Mouse (Mus musculus): Measurements from ENCODE around the gene Rab6b. TPM values are rescaled to one million over a fixed set of nuclear protein-coding genes. Genes with fewer than 3 reads are reported as not detected.

The Rab6b gene
- polyA plus RNA-seq, 1 experiment = 1.7 TPM

GRCm38 (mm10) chr9:103213631-103214030 is 102.0 kb downstream of the Rab6b start:
- H3K79me2 ChIP-seq (ENCODE audit: control insufficient read depth, insufficient read depth) = no peaks in the 10 kb centered on the region
- TF ChIP-seq FOSL1 (IDR thresholded peaks at IDR 0.05; ENCODE audit: insufficient read depth, low read length, poor library complexity, severe bottlenecking) = no peak
- no peak for TF ChIP-seq MAX (IDR thresholded peaks at IDR 0.05)
- TF ChIP-seq CEBPB (IDR thresholded peaks at IDR 0.05; ENCODE audit: low read depth) = no peak
- no peak overlapping the region for H3ac ChIP-seq (ENCODE audit: control insufficient read depth, insufficient read length, low read depth)
- H3K36me3 ChIP-seq (ENCODE audit: control insufficient read depth, insufficient read depth) = no peaks in the 10 kb centered on the region
- no peaks in the 10 kb centered on the region for H3K79me3 ChIP-seq (ENCODE audit: low read depth)
- peaks cover 31% of the 10 kb centered on the region for H3K27me3 ChIP-seq (ENCODE audit: control insufficient read depth, insufficient read depth, insufficient read length)
- no peak overlapping the region for H3K4me3 ChIP-seq (ENCODE audit: insufficient read depth, poor library complexity, severe bottlenecking)

GRCm38 (mm10) chr9:103214281-103214680 is 102.7 kb downstream of the Rab6b start:
- Histone ChIP-seq H3K79me3 (ENCODE audit: low read depth) (no peaks in the 10 kb centered on the region), H3K4me3 (ENCODE audit: insufficient read depth, poor library complexity, severe bottlenecking) (no peak overlapping the region), H3K27me3 (ENCODE audit: control insufficient read depth, insufficient read depth, insufficient read length) (peaks cover 25% of the 10 kb centered on the region), H3K79me2 (ENCODE audit: control insufficient read depth, insufficient read depth) (no peaks in the 10 kb centered on the region), H3ac (ENCODE audit: control insufficient read depth, insufficient read length, low read depth) (no peak overlapping the region), H3K36me3 (ENCODE audit: control insufficient read depth, insufficient read depth) (no peaks in the 10 kb centered on the region)
- no peak for TF ChIP-seq CEBPB (IDR thresholded peaks at IDR 0.05; ENCODE audit: low read depth)
- TF ChIP-seq MYOG (IDR thresholded peaks at IDR 0.05; ENCODE audit: control insufficient read depth, extremely low read depth, insufficient read length) = no peak
- no peak for TF ChIP-seq CTCF (IDR thresholded peaks at IDR 0.05; ENCODE audit: control insufficient read depth, insufficient read depth, insufficient read length)

GRCm38 (mm10) chr9:103224721-103225120 is 113.1 kb downstream of the Rab6b start:
- Histone ChIP-seq H3ac (ENCODE audit: control insufficient read depth, insufficient read length, low read depth) (no peak overlapping the region), H3K4me3 (ENCODE audit: insufficient read depth, poor library complexity, severe bottlenecking) (no peak overlapping the region), H3K79me2 (ENCODE audit: control insufficient read depth, insufficient read depth) (no peaks in the 10 kb centered on the region), H3K27me3 (ENCODE audit: control insufficient read depth, insufficient read depth, insufficient read length) (peaks cover 9% of the 10 kb centered on the region), H3K36me3 (ENCODE audit: control insufficient read depth, insufficient read depth) (no peaks in the 10 kb centered on the region), H3K79me3 (ENCODE audit: low read depth) (no peaks in the 10 kb centered on the region)
- no peak for TF ChIP-seq CTCF (IDR thresholded peaks at IDR 0.05; ENCODE audit: control insufficient read depth, insufficient read depth, insufficient read length)
- no peak for TF ChIP-seq FOSL1 (IDR thresholded peaks at IDR 0.05; ENCODE audit: insufficient read depth, low read length, poor library complexity, severe bottlenecking)

GRCm38 (mm10) chr9:103225464-103225863 is 113.9 kb downstream of the Rab6b start:
- Histone ChIP-seq H3K79me3 (ENCODE audit: low read depth) (no peaks in the 10 kb centered on the region), H3K36me3 (ENCODE audit: control insufficient read depth, insufficient read depth) (no peaks in the 10 kb centered on the region), H3K27me3 (ENCODE audit: control insufficient read depth, insufficient read depth, insufficient read length) (peaks cover 8% of the 10 kb centered on the region), H3K4me3 (ENCODE audit: insufficient read depth, poor library complexity, severe bottlenecking) (no peak overlapping the region), H3ac (ENCODE audit: control insufficient read depth, insufficient read length, low read depth) (no peak overlapping the region), H3K79me2 (ENCODE audit: control insufficient read depth, insufficient read depth) (no peaks in the 10 kb centered on the region)
- TF ChIP-seq USF1 (IDR thresholded peaks at IDR 0.05; ENCODE audit: low read depth) (no peak), FOSL1 (IDR thresholded peaks at IDR 0.05; ENCODE audit: insufficient read depth, low read length, poor library complexity, severe bottlenecking) (no peak), MYOG (IDR thresholded peaks at IDR 0.05; ENCODE audit: control insufficient read depth, extremely low read depth, insufficient read length) (no peak), MYOD1 (IDR thresholded peaks at IDR 0.05; ENCODE audit: control insufficient read depth, insufficient read length, low read depth) (no peak), CEBPB (IDR thresholded peaks at IDR 0.05; ENCODE audit: low read depth) (no peak), MAX (IDR thresholded peaks at IDR 0.05) (no peak), CTCF (IDR thresholded peaks at IDR 0.05; ENCODE audit: control insufficient read depth, insufficient read depth, insufficient read length) (no peak)

GRCm38 (mm10) chr9:103226806-103227205 is 115.2 kb downstream of the Rab6b start:
- no peak for TF ChIP-seq MYOD1 (IDR thresholded peaks at IDR 0.05; ENCODE audit: control insufficient read depth, insufficient read length, low read depth)
- no peak for TF ChIP-seq MAX (IDR thresholded peaks at IDR 0.05)
- Histone ChIP-seq H3K79me2 (ENCODE audit: control insufficient read depth, insufficient read depth) (no peaks in the 10 kb centered on the region), H3K79me3 (ENCODE audit: low read depth) (no peaks in the 10 kb centered on the region), H3ac (ENCODE audit: control insufficient read depth, insufficient read length, low read depth) (no peak overlapping the region), H3K27me3 (ENCODE audit: control insufficient read depth, insufficient read depth, insufficient read length) (peaks cover 8% of the 10 kb centered on the region), H3K36me3 (ENCODE audit: control insufficient read depth, insufficient read depth) (no peaks in the 10 kb centered on the region), H3K4me3 (ENCODE audit: insufficient read depth, poor library complexity, severe bottlenecking) (no peak overlapping the region)

GRCm38 (mm10) chr9:103227760-103228159 is 116.2 kb downstream of the Rab6b start:
- Histone ChIP-seq H3K4me3 (ENCODE audit: insufficient read depth, poor library complexity, severe bottlenecking) (no peak overlapping the region), H3K27me3 (ENCODE audit: control insufficient read depth, insufficient read depth, insufficient read length) (peaks cover 8% of the 10 kb centered on the region), H3K36me3 (ENCODE audit: control insufficient read depth, insufficient read depth) (no peaks in the 10 kb centered on the region), H3ac (ENCODE audit: control insufficient read depth, insufficient read length, low read depth) (no peak overlapping the region), H3K79me3 (ENCODE audit: low read depth) (no peaks in the 10 kb centered on the region), H3K79me2 (ENCODE audit: control insufficient read depth, insufficient read depth) (no peaks in the 10 kb centered on the region)
- no peak for TF ChIP-seq CTCF (IDR thresholded peaks at IDR 0.05; ENCODE audit: control insufficient read depth, insufficient read depth, insufficient read length)

- Histone ChIP-seq H3K4me3 (ENCODE audit: insufficient read depth, poor library complexity, severe bottlenecking) (no peak overlapping the region), H3K36me3 (ENCODE audit: control insufficient read depth, insufficient read depth) (no peaks in the 10 kb centered on the region), H3K79me2 (ENCODE audit: control insufficient read depth, insufficient read depth) (no peaks in the 10 kb centered on the region), H3ac (ENCODE audit: control insufficient read depth, insufficient read length, low read depth) (no peak overlapping the region), H3K27me3 (ENCODE audit: control insufficient read depth, insufficient read depth, insufficient read length) (peaks cover 8% of the 10 kb centered on the region), H3K79me3 (ENCODE audit: low read depth) (no peaks in the 10 kb centered on the region)
- TF ChIP-seq FOSL1 (IDR thresholded peaks at IDR 0.05; ENCODE audit: insufficient read depth, low read length, poor library complexity, severe bottlenecking) = no peak
- no peak for TF ChIP-seq MAX (IDR thresholded peaks at IDR 0.05)
- TF ChIP-seq CTCF (IDR thresholded peaks at IDR 0.05; ENCODE audit: control insufficient read depth, insufficient read depth, insufficient read length) = no peak
- TF ChIP-seq USF1 (IDR thresholded peaks at IDR 0.05; ENCODE audit: low read depth) = no peak
- TF ChIP-seq CEBPB (IDR thresholded peaks at IDR 0.05; ENCODE audit: low read depth) = no peak
- TF ChIP-seq MYOD1 (IDR thresholded peaks at IDR 0.05; ENCODE audit: control insufficient read depth, insufficient read length, low read depth) = no peak
Observed at GRCm38 (mm10) chr9:103228370-103229003, 116.9 kb downstream of the Rab6b start.

All from C2C12 (cell line).